Mouse (Mus musculus): ENCODE data around the gene Hist1h4j.

DNA sequence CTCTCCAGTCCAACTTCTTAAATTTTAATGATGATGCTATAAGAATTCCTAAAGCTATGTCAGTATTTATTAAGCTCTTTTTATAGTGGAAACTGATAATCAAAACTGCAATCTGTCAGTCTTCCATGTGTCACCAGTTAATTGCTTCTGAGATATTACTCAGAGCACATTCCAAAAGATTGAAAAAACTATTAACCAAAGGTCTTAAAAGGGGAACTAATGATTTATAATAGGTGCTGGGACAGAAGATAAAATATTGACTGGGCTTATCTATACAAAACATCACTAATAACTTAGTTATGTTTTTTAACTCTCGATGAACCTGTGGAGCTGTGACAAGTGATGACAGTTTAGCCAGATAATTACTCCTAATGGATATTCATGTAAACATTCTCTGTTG, 10.1 kb downstream of the Hist1h4j start:
- TF ChIP-seq CTCF (IDR thresholded peaks at IDR 0.05; ENCODE audit: borderline replicate concordance, insufficient read depth, low read depth, low read length): no peak
- no peak for TF ChIP-seq POLR2A (IDR thresholded peaks at IDR 0.05; ENCODE audit: borderline replicate concordance, insufficient read depth, low read length)

Data from cerebellum, adult 2 months (tissue).